Mouse (Mus musculus): ENCODE data around the gene Hist1h4i.

- no peak for TF ChIP-seq CTCF (IDR thresholded peaks at IDR 0.05; ENCODE audit: low read depth)
- TF ChIP-seq EP300 (optimal IDR thresholded peaks at IDR 0.05): no peak
Observed at GRCm38 (mm10) chr13:22001823-22002222, 39.3 kb downstream of the Hist1h4i start.
